Mouse (Mus musculus) midbrain, embryonic 16.5 days (tissue): Measurements from ENCODE around the gene Tubg2. TPM values are rescaled to one million over a fixed set of nuclear protein-coding genes. Genes with fewer than 3 reads are reported as not detected.

Experiments used
- ATAC-seq: fragments of 200-750 bp; cut with Nextera tagmentation; 2 replicates; pipeline ENCODE4 v1.8.0; 2017; ENCODE audit warnings: moderate TSS enrichment
- H3K27ac ChIP-seq: fragments of 300-500 bp; sonication (generic); 2 replicates; pipeline ENCODE4 v1.5.1; 2014; ENCODE audit warnings: mild to moderate bottlenecking, low read length, mixed read lengths
- H3K27me3 ChIP-seq: fragments of 300-500 bp; sonication (generic); 2 replicates; pipeline ENCODE4 v1.6.1; 2014; ENCODE audit warnings: low read depth, low read length, mixed read lengths; ENCODE audit not compliant: control insufficient read depth, insufficient read depth
- H3K36me3 ChIP-seq: fragments of 300-500 bp; sonication (generic); 2 replicates; pipeline ENCODE4 v1.6.1; 2014; ENCODE audit warnings: mild to moderate bottlenecking, low read length, moderate library complexity, mixed read lengths; ENCODE audit not compliant: control insufficient read depth, insufficient read depth
- H3K4me1 ChIP-seq: fragments of 300-500 bp; sonication (generic); 2 replicates; pipeline ENCODE4 v1.6.1; 2014; ENCODE audit warnings: mild to moderate bottlenecking, low read length, mixed read lengths; ENCODE audit not compliant: control insufficient read depth, insufficient read depth
- H3K4me2 ChIP-seq: fragments of 300-500 bp; sonication (generic); 2 replicates; pipeline ENCODE4 v1.6.1; 2014; ENCODE audit warnings: mild to moderate bottlenecking, low read length, mixed read lengths
- H3K4me3 ChIP-seq: fragments of 300-500 bp; sonication (generic); 2 replicates; pipeline ENCODE4 v1.5.1; 2014; ENCODE audit warnings: low read depth, mild to moderate bottlenecking, low read length, moderate library complexity, mixed read lengths
- H3K9ac ChIP-seq: fragments of 300-500 bp; sonication (generic); 2 replicates; pipeline ENCODE4 v1.6.1; 2014; ENCODE audit warnings: low read depth, low read length, mixed read lengths
- H3K9me3 ChIP-seq: fragments of 300-500 bp; sonication (generic); replicated peaks from 2 replicates; pipeline ENCODE4 v1.6.1; 2014; ENCODE audit warnings: mild to moderate bottlenecking, low read length, mixed read lengths; ENCODE audit not compliant: control insufficient read depth, poor library complexity, severe bottlenecking
- WGBS: fragments of 180-500 bp; shearing (Covaris S2); extraction: QIAGEN DNeasy Blood & Tissue Kit; methylation state at CpG from one replicate; pipeline ENCODE4 v1.1.7; 2014; 5-methylcytosine and 5-hydroxymethylcytosine counted together
- polyA plus RNA-seq: library from polyadenylated mRNA; unstranded; fragments of >200 nt; fragmentation: Nextera tagmentation; extraction: Ambion mirVana; gene quantifications from 2 replicates; pipeline ENCODE4 v1.2.1, GENCODE M21; 2015

The Tubg2 gene
- polyA plus RNA-seq, 1 experiment from 2014 or later: 71.4 TPM

GRCm38 (mm10) chr11:101184984-101185383 lies 29.3 kb downstream of the Tubg2 start:
- ATAC-seq: no peak
- Histone ChIP-seq H3K4me1 (peaks cover 5% of the 10 kb centered on the region), H3K27me3 (no peaks in the 10 kb centered on the region), H3K9ac (no peak overlapping the region), H3K36me3 (0 out of 2 replicates have a peak, but pooled peaks cover 6% of the 10 kb centered on the region), H3K27ac (no peak overlapping the region), H3K4me3 (no peak overlapping the region), H3K9me3 (no peaks in the 10 kb centered on the region), H3K4me2 (no peak overlapping the region)
- 85% methylated on average over 12 of the region's 12 CpGs for WGBS

- WGBS: 92% methylated on average over 4 of the region's 4 CpGs
- Histone ChIP-seq H3K4me3 (no peak overlapping the region), H3K4me2 (no peak overlapping the region), H3K4me1 (peaks cover 5% of the 10 kb centered on the region), H3K27ac (no peak overlapping the region), H3K9ac (no peak overlapping the region), H3K36me3 (0 out of 2 replicates have a peak, but pooled peaks cover 6% of the 10 kb centered on the region), H3K27me3 (no peaks in the 10 kb centered on the region), H3K9me3 (no peaks in the 10 kb centered on the region)
- no peak for ATAC-seq
Observed at GRCm38 (mm10) chr11:101185441-101185840, 29.7 kb downstream of the Tubg2 start.

- 0 out of 2 replicates have a peak, but pooled peaks cover 6% of the 10 kb centered on the region for H3K36me3 ChIP-seq
- H3K9me3 ChIP-seq: no peaks in the 10 kb centered on the region
- 82% methylated on average over 27 of the region's 27 CpGs for WGBS
- no peak overlapping the region for H3K27ac ChIP-seq
- no peaks in the 10 kb centered on the region for H3K27me3 ChIP-seq
- peaks cover 5% of the 10 kb centered on the region for H3K4me1 ChIP-seq
- no peak for ATAC-seq
- H3K4me2 ChIP-seq: no peak overlapping the region
- H3K4me3 ChIP-seq: no peak overlapping the region
- H3K9ac ChIP-seq: no peak overlapping the region
Observed at GRCm38 (mm10) chr11:101186526-101187247, 31.0 kb downstream of the Tubg2 start.

GRCm38 (mm10) chr11:101187541-101187940 lies 31.8 kb downstream of the Tubg2 start:
- no peak overlapping the region for H3K4me2 ChIP-seq
- peaks cover 5% of the 10 kb centered on the region for H3K4me1 ChIP-seq
- ATAC-seq: no peak
- WGBS: 91% methylated on average over 5 of the region's 5 CpGs
- no peak overlapping the region for H3K27ac ChIP-seq
- H3K36me3 ChIP-seq: 0 out of 2 replicates have a peak, but pooled peaks cover 6% of the 10 kb centered on the region
- H3K9me3 ChIP-seq: no peaks in the 10 kb centered on the region
- H3K4me3 ChIP-seq: no peak overlapping the region
- H3K9ac ChIP-seq: no peak overlapping the region
- H3K27me3 ChIP-seq: no peaks in the 10 kb centered on the region

GRCm38 (mm10) chr11:101188166-101188805 lies 32.6 kb downstream of the Tubg2 start:
- Histone ChIP-seq H3K9ac (no peak overlapping the region), H3K27me3 (no peaks in the 10 kb centered on the region), H3K36me3 (0 out of 2 replicates have a peak, but pooled peaks cover 4% of the 10 kb centered on the region), H3K4me1 (peaks cover 5% of the 10 kb centered on the region), H3K27ac (no peak overlapping the region), H3K9me3 (no peaks in the 10 kb centered on the region), H3K4me3 (no peak overlapping the region), H3K4me2 (no peak overlapping the region)
- ATAC-seq: no peak
- 81% methylated on average over 11 of the region's 11 CpGs for WGBS

- peak; percentile 64 for ATAC-seq
- 3% methylated on average over 4 of the region's 6 CpGs for WGBS
- H3K9ac ChIP-seq: no peak overlapping the region
Observed at GRCm38 (mm10) chr11:101189495-101190180, 33.9 kb downstream of the Tubg2 start.

GRCm38 (mm10) chr11:101190181-101190912 lies 34.6 kb downstream of the Tubg2 start:
- H3K9me3 ChIP-seq: no peaks in the 10 kb centered on the region
- no peak for ATAC-seq
- H3K27me3 ChIP-seq: no peaks in the 10 kb centered on the region
- peak overlapping the region; percentile 35 for H3K27ac ChIP-seq
- H3K4me3 ChIP-seq: no peak overlapping the region
- peaks cover 5% of the 10 kb centered on the region for H3K4me1 ChIP-seq
- H3K36me3 ChIP-seq: 0 out of 2 replicates have a peak, but pooled peaks cover 2% of the 10 kb centered on the region
- 36% methylated on average over 8 of the region's 8 CpGs for WGBS
- no peak overlapping the region for H3K4me2 ChIP-seq
- H3K9ac ChIP-seq: no peak overlapping the region

More at GRCm38 (mm10) chr11:101189495-101190180, 33.9 kb downstream of the Tubg2 start:
- no peaks in the 10 kb centered on the region for H3K9me3 ChIP-seq
- peaks cover 5% of the 10 kb centered on the region for H3K4me1 ChIP-seq
- no peaks in the 10 kb centered on the region for H3K27me3 ChIP-seq
- H3K4me2 ChIP-seq: no peak overlapping the region
- H3K4me3 ChIP-seq: no peak overlapping the region
- peak overlapping the region; percentile 35 for H3K27ac ChIP-seq
- H3K36me3 ChIP-seq: 0 out of 2 replicates have a peak, but pooled peaks cover 4% of the 10 kb centered on the region

GRCm38 (mm10) chr11:101190913-101191907 lies 35.5 kb downstream of the Tubg2 start:
- Histone ChIP-seq H3K27me3 (no peaks in the 10 kb centered on the region), H3K9ac (no peak overlapping the region), H3K4me1 (peaks cover 5% of the 10 kb centered on the region), H3K27ac (no peak overlapping the region), H3K4me3 (no peak overlapping the region), H3K4me2 (no peak overlapping the region), H3K36me3 (0 out of 2 replicates have a peak, but pooled peaks cover 2% of the 10 kb centered on the region), H3K9me3 (no peaks in the 10 kb centered on the region)
- 50% methylated on average over 17 of the region's 17 CpGs for WGBS
- ATAC-seq: no peak
